Mouse (Mus musculus): ENCODE data around the gene Gm3448. TPM values are rescaled to one million over a fixed set of nuclear protein-coding genes. Genes with fewer than 3 reads are reported as not detected.
A peak's percentile ranks its signal among the peaks of the same experiment; 100 is the strongest.

The Gm3448 gene
- total RNA-seq, 4 experiments from 2014 or later, result 4.1 to 8.1 (median 5.4) TPM

- DNase-seq, result no peak
These were observed 82.5 kb downstream of the Gm3448 start for GRCm38 (mm10) chr17:14958686-14959327.

DNA sequence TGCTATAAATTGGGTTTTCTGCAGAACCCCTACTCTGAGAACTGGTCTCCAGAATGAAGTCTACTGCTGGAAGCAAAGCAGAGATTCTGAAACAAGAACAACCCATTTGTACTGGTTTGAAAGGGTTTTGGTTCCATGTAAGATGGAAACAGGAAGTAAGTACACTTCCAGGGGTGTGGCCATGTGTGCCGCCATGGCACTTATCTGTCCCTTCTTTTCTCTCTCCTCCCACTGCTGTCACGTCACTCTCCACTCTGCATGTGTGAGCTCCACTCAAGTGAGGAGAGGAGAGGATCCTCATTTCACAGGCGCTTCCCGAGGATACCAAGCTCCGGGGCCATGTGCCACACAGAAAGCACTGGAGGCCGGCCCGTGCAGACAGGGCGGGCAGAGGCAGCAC is 87.9 kb downstream of the Gm3448 start:
- no peak for DNase-seq

- peak; percentile 31 for DNase-seq
These were observed 92.0 kb downstream of the Gm3448 start for GRCm38 (mm10) chr17:14949161-14949827.

Other genes with a start within 250 kb of the Gm3448 start
- gene Wdr27, start 98.4 kb downstream of the Gm3448 start, total RNA-seq (2022), result 1 to 10 TPM; 3.5 to 9.7 (median 6.9) TPM
- gene 1600012H06Rik, start 98.4 kb downstream of the Gm3448 start, total RNA-seq (2022), result 10 to 100 TPM; 24.5 to 49.4 (median 38.0) TPM
- gene Phf10, start 80.3 kb downstream of the Gm3448 start, total RNA-seq (2022), result 10 to 100 TPM; 47.7 to 55.8 (median 50.2) TPM
- 10 to 100 TPM in 2 of 4 experiments, 1 to 10 TPM in 2; 5.1 to 13.6 (median 9.7) TPM for gene 9030025P20Rik, start 63.1 kb downstream of the Gm3448 start, total RNA-seq (2022)
- not detected for gene Gm3417, start 62.7 kb downstream of the Gm3448 start, total RNA-seq (2022)
- gene Gm3435, start 31.4 kb downstream of the Gm3448 start, total RNA-seq (2022), result 1 to 10 TPM; 4.0 to 7.9 (median 5.5) TPM
- gene Ermard, start 329 bp downstream of the Gm3448 start, total RNA-seq (2022), result 100 to 1,000 TPM in 1 of 4 experiments, 10 to 100 TPM in 3; 50.9 to 112 (median 71.7) TPM
- gene Tcte3, start within 50 bp of the Gm3448 start, total RNA-seq (2022), result 1 to 10 TPM in 2 of 4 experiments, under 1 TPM in 2; 0.41 to 4.8 (median 1.6) TPM